Mouse (Mus musculus) MEL (cell line): ENCODE measurements at regions not wholly inside any gene's neighbourhood (a gene's known extent, or its start where the extent isn't known, plus 50 kb on each side); places are given as distances from the start of the nearest gene placed in this dataset.

Experiments
- CHD1 ChIP-seq: IDR thresholded peaks from 2 replicates; pipeline ENCODE4 v1.6.1; 2012; ENCODE audit warnings: low read depth, mild to moderate bottlenecking, inconsistent platforms, low read length, improper control_type of control experiment
- CTCF ChIP-seq, 3 experiments: IDR thresholded peaks in 2 of 3; conservative IDR thresholded peaks in 1 of 3; 2 replicates each; pipeline ENCODE4 v1.5.1; 2011 to 2012; ENCODE audit warnings: low read length in 3 of 3, low read depth in 2 of 3, mild to moderate bottlenecking in 2 of 3, improper control_type of control experiment in 1 of 3, inconsistent platforms in 1 of 3, mixed read lengths in 1 of 3, moderate library complexity in 1 of 3; ENCODE audit not compliant: control insufficient read depth in 1 of 3, insufficient read depth in 1 of 3, poor library complexity in 1 of 3, severe bottlenecking in 1 of 3
- EP300 ChIP-seq, 2 experiments: IDR thresholded peaks; 2 replicates each; pipeline ENCODE4 v1.6.1; 2011; ENCODE audit warnings: improper control_type of control experiment in 2 of 2, low read length in 2 of 2, low read depth in 1 of 2, mild to moderate bottlenecking in 1 of 2
- MAZ ChIP-seq: IDR thresholded peaks from 2 replicates; pipeline ENCODE4 v1.6.1; 2012; ENCODE audit warnings: low read depth, mild to moderate bottlenecking, inconsistent platforms, low read length, improper control_type of control experiment
- POLR2A ChIP-seq, 2 experiments: IDR thresholded peaks; 2 replicates each; pipeline ENCODE4 v1.6.1; 2011 to 2012; ENCODE audit warnings: low read length in 2 of 2, mild to moderate bottlenecking in 2 of 2, control low read depth in 1 of 2, improper control_type of control experiment in 1 of 2, low read depth in 1 of 2, moderate library complexity in 1 of 2; ENCODE audit not compliant: control insufficient read depth in 1 of 2, insufficient read depth in 1 of 2, poor library complexity in 1 of 2
- POLR2AphosphoS2 ChIP-seq: IDR thresholded peaks from 2 replicates; pipeline ENCODE4 v1.6.1; 2011; ENCODE audit warnings: low read length, improper control_type of control experiment
- TCF12 ChIP-seq: IDR thresholded peaks from 2 replicates; pipeline ENCODE4 v1.6.1; 2014; ENCODE audit warnings: low read depth, mild to moderate bottlenecking, inconsistent platforms, low read length, improper control_type of control experiment, moderate library complexity
- USF1 ChIP-seq: IDR thresholded peaks from 2 replicates; pipeline ENCODE4 v1.6.1; 2014; ENCODE audit warnings: low read depth, mild to moderate bottlenecking, inconsistent platforms, low read length, improper control_type of control experiment, moderate library complexity
- ZMIZ1 ChIP-seq: IDR thresholded peaks from 2 replicates; pipeline ENCODE4 v1.6.1; 2012; ENCODE audit warnings: low read depth, mild to moderate bottlenecking, inconsistent platforms, low read length, improper control_type of control experiment, moderate library complexity

DNA sequence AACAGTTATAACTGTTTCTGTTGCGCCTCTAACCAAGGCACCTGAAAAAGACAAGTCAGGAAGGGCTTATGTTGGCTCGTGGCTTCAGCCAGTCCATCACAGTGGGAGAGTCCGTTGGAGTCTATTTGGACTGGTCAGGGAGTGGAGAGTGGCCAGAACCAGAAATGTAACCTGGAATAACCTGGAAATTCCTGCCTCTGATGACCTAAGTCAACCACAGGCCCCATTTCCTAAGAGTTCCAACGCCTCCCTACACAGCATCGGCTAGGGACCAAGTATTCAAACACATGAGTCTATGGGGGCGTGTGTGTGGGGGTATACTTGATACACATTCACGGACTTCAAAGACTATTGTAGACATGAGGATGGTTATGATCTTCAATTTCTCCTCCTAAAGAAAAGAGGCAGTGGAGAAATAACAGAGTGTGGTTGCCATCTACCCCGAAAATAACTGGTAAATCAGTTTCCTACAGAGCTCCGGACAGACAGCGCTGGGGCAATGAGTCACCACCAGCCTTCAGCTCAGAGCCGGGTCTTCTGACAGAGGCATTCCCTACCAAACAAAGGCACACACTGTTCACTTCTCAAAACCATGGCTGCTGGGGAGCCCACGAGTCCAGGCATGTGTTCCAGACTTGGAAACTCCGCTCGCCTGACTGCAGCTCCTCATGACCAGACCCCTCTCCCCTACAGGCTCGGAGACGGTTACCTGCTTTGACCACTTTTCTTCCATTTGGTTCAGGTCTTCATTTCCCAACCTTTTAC, 167.0 kb upstream of the Irx5 start:
- TF ChIP-seq POLR2A (IDR thresholded peaks at IDR 0.05; ENCODE audit: control insufficient read depth in 1 of 2, insufficient read depth in 1 of 2, low read depth in 1 of 2, low read length in 2 of 2, poor library complexity in 1 of 2) = no peak
- no peak for TF ChIP-seq EP300 (IDR thresholded peaks at IDR 0.05; ENCODE audit: low read depth in 1 of 2, low read length in 2 of 2)
- no peak for TF ChIP-seq POLR2AphosphoS2
- TF ChIP-seq CHD1 = no peak
- no peak for TF ChIP-seq CTCF (IDR thresholded peaks at IDR 0.05 in 2 of 3, conservative IDR thresholded peaks at IDR 0.05 in 1 of 3; ENCODE audit: control insufficient read depth in 1 of 3, insufficient read depth in 1 of 3, low read depth in 2 of 3, low read length in 3 of 3, poor library complexity in 1 of 3, severe bottlenecking in 1 of 3)
- no peak for TF ChIP-seq ZMIZ1
- no peak for TF ChIP-seq TCF12
- no peak for TF ChIP-seq MAZ
- TF ChIP-seq USF1 = no peak
